Mouse (Mus musculus): ENCODE data around the gene Ncoa4.
"Not testable (repeated sequence)": the region's sequence is repeated elsewhere in the genome, so short reads cannot be mapped to it uniquely, and the experiment has no call there.

Ncoa4 gene

GRCm38 (mm10) chr14:32170137-32170536 is 10.5 kb downstream of the Ncoa4 start:
- no peaks in the 10 kb centered on the region for H3K9me3 ChIP-seq (ENCODE audit: low read length)

GRCm38 (mm10) chr14:32175310-32175709 is 15.6 kb downstream of the Ncoa4 start:
- H3K4me3 ChIP-seq (replicated peaks; ENCODE audit: low read length) = no peak overlapping the region
- no peaks in the 10 kb centered on the region for H3K27me3 ChIP-seq (ENCODE audit: insufficient read depth, low read length)
- no peaks in the 10 kb centered on the region; the same call in 1 of the 2 replicates for H3K4me1 ChIP-seq (replicated peaks; ENCODE audit: low read depth, low read length)
- TF ChIP-seq CTCF (conservative IDR thresholded peaks at IDR 0.05; ENCODE audit: low read length) = no peak
- TF ChIP-seq NANOG (IDR thresholded peaks at IDR 0.05; ENCODE audit: borderline replicate concordance, low read length) = no peak
- TF ChIP-seq POU5F1 (IDR thresholded peaks at IDR 0.05; ENCODE audit: borderline replicate concordance, low read length) = no peak
- peaks cover 75% of the 10 kb centered on the region for H3K36me3 ChIP-seq (ENCODE audit: insufficient read depth, low read length)
- H3K9me3 ChIP-seq (ENCODE audit: low read length) = no peaks in the 10 kb centered on the region

More at GRCm38 (mm10) chr14:32170137-32170536, 10.5 kb downstream of the Ncoa4 start:
- TF ChIP-seq POU5F1 (IDR thresholded peaks at IDR 0.05; ENCODE audit: borderline replicate concordance, low read length) (no peak), CTCF (conservative IDR thresholded peaks at IDR 0.05; ENCODE audit: low read length) (no peak), NANOG (IDR thresholded peaks at IDR 0.05; ENCODE audit: borderline replicate concordance, low read length) (no peak)
- peaks cover 45% of the 10 kb centered on the region for H3K4me1 ChIP-seq (replicated peaks; ENCODE audit: low read depth, low read length)
- no peak overlapping the region for H3K4me3 ChIP-seq (replicated peaks; ENCODE audit: low read length)
- no peaks in the 10 kb centered on the region for H3K27me3 ChIP-seq (ENCODE audit: insufficient read depth, low read length)
- H3K36me3 ChIP-seq (ENCODE audit: insufficient read depth, low read length) = peaks cover 57% of the 10 kb centered on the region

GRCm38 (mm10) chr14:32176590-32176989 is 16.9 kb downstream of the Ncoa4 start:
- H3K27me3 ChIP-seq (ENCODE audit: insufficient read depth, low read length); H3K9me3 ChIP-seq (ENCODE audit: low read length); H3K4me1 ChIP-seq (replicated peaks; ENCODE audit: low read depth, low read length); H3K4me3 ChIP-seq (replicated peaks; ENCODE audit: low read length): not testable (repeated sequence)
- peaks cover 75% of the 10 kb centered on the region for H3K36me3 ChIP-seq (ENCODE audit: insufficient read depth, low read length)

- no peak for TF ChIP-seq CTCF (conservative IDR thresholded peaks at IDR 0.05; ENCODE audit: low read length)
- TF ChIP-seq NANOG (IDR thresholded peaks at IDR 0.05; ENCODE audit: borderline replicate concordance, low read length) = no peak
- Histone ChIP-seq H3K4me3 (replicated peaks; ENCODE audit: low read length) (no peak overlapping the region), H3K4me1 (replicated peaks; ENCODE audit: low read depth, low read length) (peaks cover 6% of the 10 kb centered on the region), H3K36me3 (ENCODE audit: insufficient read depth, low read length) (peaks cover 75% of the 10 kb centered on the region), H3K27me3 (ENCODE audit: insufficient read depth, low read length) (no peaks in the 10 kb centered on the region), H3K9me3 (ENCODE audit: low read length) (no peaks in the 10 kb centered on the region)
Measured at GRCm38 (mm10) chr14:32179393-32180195, 19.9 kb downstream of the Ncoa4 start.

- Histone ChIP-seq H3K4me3 (replicated peaks; ENCODE audit: low read length) (no peak overlapping the region), H3K27me3 (ENCODE audit: insufficient read depth, low read length) (no peaks in the 10 kb centered on the region), H3K9me3 (ENCODE audit: low read length) (no peaks in the 10 kb centered on the region), H3K4me1 (replicated peaks; ENCODE audit: low read depth, low read length) (peaks cover 6% of the 10 kb centered on the region; the same call in 1 of the 2 replicates), H3K36me3 (ENCODE audit: insufficient read depth, low read length) (peaks cover 77% of the 10 kb centered on the region)
- TF ChIP-seq NANOG (IDR thresholded peaks at IDR 0.05; ENCODE audit: borderline replicate concordance, low read length) (no peak), CTCF (conservative IDR thresholded peaks at IDR 0.05; ENCODE audit: low read length) (no peak), POU5F1 (IDR thresholded peaks at IDR 0.05; ENCODE audit: borderline replicate concordance, low read length) (no peak)
Measured at GRCm38 (mm10) chr14:32180861-32181260, 21.2 kb downstream of the Ncoa4 start.

- no peak overlapping the region for H3K4me3 ChIP-seq (replicated peaks; ENCODE audit: low read length)
- TF ChIP-seq NANOG (IDR thresholded peaks at IDR 0.05; ENCODE audit: borderline replicate concordance, low read length) = no peak
- no peak for TF ChIP-seq POU5F1 (IDR thresholded peaks at IDR 0.05; ENCODE audit: borderline replicate concordance, low read length)
- TF ChIP-seq CTCF (conservative IDR thresholded peaks at IDR 0.05; ENCODE audit: low read length) = no peak
- H3K4me1 ChIP-seq (replicated peaks; ENCODE audit: low read depth, low read length) = peaks cover 6% of the 10 kb centered on the region; the same call in 1 of the 2 replicates
- no peaks in the 10 kb centered on the region for H3K9me3 ChIP-seq (ENCODE audit: low read length)
- no peaks in the 10 kb centered on the region for H3K27me3 ChIP-seq (ENCODE audit: insufficient read depth, low read length)
- H3K36me3 ChIP-seq (ENCODE audit: insufficient read depth, low read length) = peaks cover 96% of the 10 kb centered on the region
Measured at GRCm38 (mm10) chr14:32183846-32184245, 24.2 kb downstream of the Ncoa4 start.

GRCm38 (mm10) chr14:32190627-32191391 is 31.1 kb downstream of the Ncoa4 start:
- no peaks in the 10 kb centered on the region for H3K9me3 ChIP-seq (ENCODE audit: low read length)
- H3K4me3 ChIP-seq (replicated peaks; ENCODE audit: low read length) = no peak overlapping the region
- H3K4me1 ChIP-seq (replicated peaks; ENCODE audit: low read depth, low read length) = peaks cover 33% of the 10 kb centered on the region
- TF ChIP-seq CTCF (conservative IDR thresholded peaks at IDR 0.05; ENCODE audit: low read length) (no peak), POU5F1 (IDR thresholded peaks at IDR 0.05; ENCODE audit: borderline replicate concordance, low read length) (no peak), NANOG (IDR thresholded peaks at IDR 0.05; ENCODE audit: borderline replicate concordance, low read length) (no peak)
- H3K27me3 ChIP-seq (ENCODE audit: insufficient read depth, low read length) = no peaks in the 10 kb centered on the region
- peaks cover 100% of the 10 kb centered on the region for H3K36me3 ChIP-seq (ENCODE audit: insufficient read depth, low read length)

GRCm38 (mm10) chr14:32191926-32192325 is 32.3 kb downstream of the Ncoa4 start:
- peaks cover 41% of the 10 kb centered on the region for H3K4me1 ChIP-seq (replicated peaks; ENCODE audit: low read depth, low read length)

More at GRCm38 (mm10) chr14:32191926-32192325, 32.3 kb downstream of the Ncoa4 start:
- Histone ChIP-seq H3K27me3 (ENCODE audit: insufficient read depth, low read length) (no peaks in the 10 kb centered on the region), H3K4me3 (replicated peaks; ENCODE audit: low read length) (no peak overlapping the region), H3K9me3 (ENCODE audit: low read length) (no peaks in the 10 kb centered on the region), H3K36me3 (ENCODE audit: insufficient read depth, low read length) (peaks cover 97% of the 10 kb centered on the region)
- no peak for TF ChIP-seq NANOG (IDR thresholded peaks at IDR 0.05; ENCODE audit: borderline replicate concordance, low read length)
- TF ChIP-seq POU5F1 (IDR thresholded peaks at IDR 0.05; ENCODE audit: borderline replicate concordance, low read length) = no peak
- TF ChIP-seq CTCF (conservative IDR thresholded peaks at IDR 0.05; ENCODE audit: low read length) = no peak

All from E14TG2a.4 (cell line).